Mouse (Mus musculus): ENCODE results near the gene Gm48551.

The Gm48551 gene

GRCm38 (mm10) chr10:81418216-81419070, 34.2 kb downstream of the Gm48551 start:
- DNase-seq (ENCODE audit: low spot score) = peak; percentile 9

DNA sequence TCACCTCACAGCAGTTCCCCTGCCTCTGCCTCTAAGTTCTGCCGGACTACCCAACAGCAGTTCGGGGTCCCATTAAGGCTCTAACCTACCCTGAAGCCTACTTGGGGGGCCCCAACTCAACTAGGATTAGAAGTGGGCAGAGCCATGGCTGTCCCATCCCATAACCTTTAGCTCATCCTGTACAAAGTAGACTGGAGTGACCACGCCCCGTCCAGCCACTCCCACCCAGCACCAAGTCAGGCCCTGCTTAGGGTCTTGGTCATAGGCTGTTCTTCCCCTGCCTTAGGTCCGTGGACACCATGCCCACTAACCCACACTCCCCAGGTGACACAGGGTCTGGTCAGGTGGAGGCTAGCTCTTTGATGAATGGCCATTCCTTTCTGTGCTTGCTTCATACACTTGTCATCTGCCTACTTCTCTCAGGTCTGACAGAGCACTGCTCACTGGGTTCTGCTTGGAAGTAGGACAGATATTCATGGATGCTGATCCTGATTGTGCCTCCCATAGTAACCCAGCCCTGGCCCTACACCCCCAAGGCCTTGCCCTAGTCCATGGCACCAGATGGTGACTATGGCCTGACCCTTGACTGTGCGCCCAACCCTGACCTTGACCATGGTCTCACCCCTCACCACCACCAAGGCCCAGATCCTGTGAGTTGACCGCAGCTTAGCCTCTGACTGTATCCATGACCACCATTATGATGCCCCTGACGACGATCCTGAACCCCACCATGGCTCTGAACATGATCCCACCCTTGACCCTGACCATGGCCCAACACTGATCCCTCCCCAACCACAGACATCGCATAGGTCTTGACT, 35.1 kb downstream of the Gm48551 start:
- peak; percentile 5 for DNase-seq (ENCODE audit: low spot score)

DNA sequence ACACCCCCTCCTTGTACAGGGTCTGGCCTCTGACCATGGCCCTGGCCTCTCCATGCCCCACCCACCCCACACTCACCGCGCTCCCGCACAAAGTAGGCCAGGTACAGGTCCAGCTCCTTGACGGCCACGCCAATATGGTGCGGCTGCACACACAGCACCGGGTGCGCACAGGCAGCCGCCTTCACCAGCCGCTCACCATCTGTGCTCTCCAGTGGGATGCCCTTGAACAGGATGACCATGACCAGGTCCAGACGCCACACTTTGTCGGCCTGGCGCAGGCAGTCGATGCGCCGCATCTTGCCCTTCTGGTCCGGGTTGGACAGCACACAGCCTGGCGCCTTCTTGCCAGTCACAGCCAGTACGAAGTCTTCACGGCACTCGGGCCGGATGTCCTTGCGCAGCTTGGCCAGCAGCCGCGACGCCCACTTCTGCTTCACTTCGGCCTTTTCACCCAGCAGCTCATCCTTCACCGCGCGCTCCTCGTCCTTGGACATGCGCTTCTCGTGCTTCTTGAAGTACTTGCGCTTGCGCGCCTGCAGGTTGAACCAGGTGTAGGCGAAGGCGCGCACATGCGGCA, 36.0 kb downstream of the Gm48551 start:
- peak; percentile 63 for DNase-seq (ENCODE audit: low spot score)

GRCm38 (mm10) chr10:81421041-81421796, 37.0 kb downstream of the Gm48551 start:
- peak; percentile 3 for DNase-seq (ENCODE audit: low spot score)

- no peak for DNase-seq (ENCODE audit: low spot score)
Measured at GRCm38 (mm10) chr10:81421797-81422100, 37.5 kb downstream of the Gm48551 start.

GRCm38 (mm10) chr10:81422191-81422590, 37.9 kb downstream of the Gm48551 start:
- peak; percentile 7 for DNase-seq (ENCODE audit: low spot score)

DNA sequence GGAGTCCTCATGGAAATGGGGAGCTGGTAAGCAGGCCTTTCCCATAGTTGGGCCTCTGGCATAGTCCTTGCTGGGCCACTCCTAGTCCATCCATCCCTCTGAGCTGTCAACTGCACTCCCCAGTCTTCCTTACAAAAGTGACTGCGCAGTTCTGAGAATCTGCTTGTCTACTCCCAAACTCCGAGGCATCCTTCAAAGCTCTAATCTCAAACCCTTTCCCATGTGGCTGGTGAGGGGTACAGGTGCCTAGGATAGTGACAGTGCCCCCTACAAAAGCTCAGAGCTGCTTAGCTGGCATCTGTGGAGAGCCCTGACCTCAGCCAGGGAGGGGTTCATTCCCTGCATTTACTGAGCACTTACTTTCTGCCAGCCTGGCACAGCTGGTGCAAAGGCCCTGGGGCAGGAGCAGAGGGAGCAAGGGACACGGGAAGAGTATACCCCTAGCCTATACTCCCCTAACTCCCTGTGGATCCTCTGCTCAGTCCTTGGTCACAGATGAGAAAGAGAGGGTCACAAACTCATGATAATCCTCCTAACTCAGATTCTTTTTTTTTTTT, 38.5 kb downstream of the Gm48551 start:
- DNase-seq (ENCODE audit: low spot score) = peak; percentile 2

DNA sequence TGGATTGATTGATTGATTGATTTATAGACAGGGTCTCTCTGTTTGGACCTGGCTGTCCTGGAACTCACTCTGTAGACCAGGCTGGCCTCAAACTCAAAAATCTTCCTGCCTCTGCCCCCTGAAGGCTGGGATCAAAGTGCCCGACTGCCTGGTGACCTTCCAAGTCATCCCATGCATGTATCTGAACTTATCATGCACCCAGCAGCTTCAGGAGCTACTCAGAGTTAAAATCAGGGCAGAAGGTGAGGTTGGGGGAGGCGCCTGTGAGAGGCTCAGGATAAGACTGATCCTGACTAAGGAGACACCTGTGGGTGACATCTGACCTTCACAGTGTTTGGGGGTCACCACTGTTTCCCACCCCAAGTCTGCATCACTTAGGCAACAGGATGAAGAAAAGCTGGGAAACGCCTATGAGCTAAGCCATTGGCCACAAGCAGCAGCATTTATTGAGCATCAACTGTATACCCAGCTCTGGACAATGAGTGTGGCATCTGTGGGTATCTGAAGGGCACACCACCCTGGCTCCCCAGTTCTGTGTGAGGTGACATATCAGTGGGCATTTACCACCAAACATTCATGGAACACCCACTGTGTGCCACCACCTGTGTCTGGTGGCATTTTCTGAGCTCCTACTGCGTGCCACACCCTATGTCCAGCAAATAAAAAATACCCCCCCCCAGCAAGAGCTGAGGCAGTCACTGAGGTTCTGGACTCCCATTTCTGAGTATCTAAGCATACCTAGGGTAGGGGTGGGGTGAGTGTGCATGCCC, 39.4 kb downstream of the Gm48551 start:
- DNase-seq (ENCODE audit: low spot score) = peak; percentile 2

- DNase-seq (ENCODE audit: low spot score) = peak; percentile 38
Measured at GRCm38 (mm10) chr10:81424246-81425051, 40.2 kb downstream of the Gm48551 start.

- peak; percentile 47 for DNase-seq (ENCODE audit: low spot score)
Measured at GRCm38 (mm10) chr10:81425236-81425850, 41.1 kb downstream of the Gm48551 start.

DNA sequence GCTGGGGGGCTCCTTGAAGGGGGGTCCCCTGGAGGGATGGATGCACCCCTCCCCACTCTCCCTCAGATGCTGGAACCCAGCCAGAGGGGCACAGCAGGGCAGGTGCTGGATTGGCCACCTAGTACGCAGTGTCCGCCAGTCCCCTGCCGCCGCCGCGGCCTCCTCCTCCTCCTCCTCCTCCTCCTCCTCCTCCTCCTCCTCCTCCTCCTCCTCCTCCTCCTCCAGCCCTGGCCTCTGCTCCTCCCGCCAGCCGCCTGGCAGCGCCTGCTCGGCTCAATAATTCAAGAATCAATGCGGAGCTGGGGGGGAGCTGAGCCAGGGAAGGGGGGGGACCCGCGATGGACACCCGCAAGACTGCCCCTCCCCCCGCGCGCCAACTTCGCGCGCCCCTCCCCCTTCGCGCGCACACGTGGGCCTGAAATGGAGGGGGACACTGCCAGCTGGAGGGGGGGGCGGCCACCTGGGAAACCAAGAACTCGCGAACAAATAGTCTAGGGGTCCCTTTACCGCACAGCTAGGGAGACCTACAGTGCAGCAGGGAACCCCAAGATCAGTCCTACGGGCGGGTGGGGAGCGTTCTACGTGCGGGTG, 41.9 kb downstream of the Gm48551 start:
- peak; percentile 26 for DNase-seq (ENCODE audit: low spot score)

DNA sequence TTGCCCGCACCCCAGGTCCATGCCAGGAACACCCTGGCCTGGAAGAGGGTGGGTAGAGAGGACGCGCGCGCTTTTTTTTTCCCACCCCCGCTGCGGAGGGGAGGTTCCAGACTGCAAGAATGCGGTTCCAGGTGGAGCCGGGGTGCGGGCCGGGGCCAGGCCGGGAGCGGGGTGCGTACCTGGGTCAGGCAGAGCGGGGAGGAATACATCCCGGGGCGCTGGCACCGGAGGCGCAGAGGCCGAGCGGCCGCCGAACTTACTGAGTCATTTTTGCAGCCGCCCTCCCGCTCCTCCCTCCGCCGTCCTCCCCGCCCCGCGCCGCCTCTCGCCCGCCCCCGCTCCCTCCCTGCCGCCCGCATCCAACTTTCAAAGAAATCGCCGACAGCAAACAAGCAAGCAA, 42.6 kb downstream of the Gm48551 start:
- peak; percentile 75 for DNase-seq (ENCODE audit: low spot score)

DNA sequence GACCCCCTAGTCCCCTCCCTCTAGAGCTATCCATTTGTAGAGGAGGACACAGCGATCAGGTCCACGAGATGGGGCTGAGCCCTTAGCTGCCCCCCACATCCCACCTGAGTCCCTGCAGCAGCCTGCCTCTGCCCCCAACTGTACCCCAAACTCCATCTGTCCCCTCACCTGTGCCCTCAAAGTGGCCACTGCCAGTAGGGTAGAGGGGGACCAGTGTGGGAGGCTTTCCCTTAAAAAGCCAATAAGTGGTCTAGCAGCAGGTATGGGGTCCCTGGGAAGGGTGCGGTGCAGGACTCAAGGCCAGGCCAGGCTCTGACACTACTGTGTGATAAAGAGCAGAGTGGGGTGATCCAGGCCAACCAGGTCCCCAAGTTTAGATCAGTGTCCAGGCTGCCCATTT, 43.1 kb downstream of the Gm48551 start:
- no peak for DNase-seq (ENCODE audit: low spot score)

- peak; percentile 6 for DNase-seq (ENCODE audit: low spot score)
Measured at GRCm38 (mm10) chr10:81427804-81428506, 43.7 kb downstream of the Gm48551 start.

DNA sequence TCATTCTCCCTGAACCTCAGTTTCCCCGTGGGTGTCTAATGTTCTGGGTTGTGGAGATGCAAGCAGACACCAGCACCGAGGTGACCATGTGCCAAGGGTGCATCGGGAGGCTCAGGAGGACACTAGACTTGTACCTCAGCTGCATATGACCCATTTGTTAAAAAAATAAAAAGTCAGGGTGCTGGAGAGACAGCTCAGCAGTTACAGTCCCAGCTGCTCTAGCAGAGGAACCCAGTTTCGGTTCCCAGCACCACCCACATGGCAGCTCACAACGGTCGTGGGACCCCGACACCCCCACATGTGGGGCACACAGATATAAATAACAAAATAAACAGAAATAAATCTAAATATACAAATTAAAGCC, 44.2 kb downstream of the Gm48551 start:
- peak; percentile 3 for DNase-seq (ENCODE audit: low spot score)

- peak; percentile 4 for DNase-seq (ENCODE audit: low spot score)
Measured at GRCm38 (mm10) chr10:81429092-81429491, 44.8 kb downstream of the Gm48551 start.

DNA sequence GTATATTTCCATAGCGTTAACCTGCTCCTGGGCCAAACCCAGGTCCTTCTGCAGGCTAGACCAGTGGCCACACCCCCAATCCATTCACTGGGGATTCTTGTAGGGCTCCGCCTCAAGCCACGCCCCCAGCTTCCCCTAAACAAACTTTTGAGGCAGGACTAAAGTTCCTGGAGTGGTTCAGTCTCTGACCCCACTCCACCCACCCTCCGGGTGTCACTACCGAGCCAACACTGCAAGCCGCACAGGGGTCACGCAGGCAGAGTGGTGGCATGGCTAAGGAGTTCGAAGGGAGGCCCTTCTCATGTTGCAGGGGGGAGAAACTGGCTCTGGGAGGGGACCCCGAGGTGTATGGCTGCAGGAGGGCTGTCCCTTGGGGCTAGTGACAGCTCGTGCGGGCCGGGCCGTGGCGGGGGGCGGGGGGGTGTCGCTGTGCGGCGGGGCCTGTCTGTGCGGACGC, 45.4 kb downstream of the Gm48551 start:
- peak; percentile 81 for DNase-seq (ENCODE audit: low spot score)

- DNase-seq (ENCODE audit: low spot score) = peak; percentile 86
Measured at GRCm38 (mm10) chr10:81430141-81430830, 46.0 kb downstream of the Gm48551 start.
